19 mouse cellular contexts compared by ENCODE assay signal in the genomic region with DNA sequence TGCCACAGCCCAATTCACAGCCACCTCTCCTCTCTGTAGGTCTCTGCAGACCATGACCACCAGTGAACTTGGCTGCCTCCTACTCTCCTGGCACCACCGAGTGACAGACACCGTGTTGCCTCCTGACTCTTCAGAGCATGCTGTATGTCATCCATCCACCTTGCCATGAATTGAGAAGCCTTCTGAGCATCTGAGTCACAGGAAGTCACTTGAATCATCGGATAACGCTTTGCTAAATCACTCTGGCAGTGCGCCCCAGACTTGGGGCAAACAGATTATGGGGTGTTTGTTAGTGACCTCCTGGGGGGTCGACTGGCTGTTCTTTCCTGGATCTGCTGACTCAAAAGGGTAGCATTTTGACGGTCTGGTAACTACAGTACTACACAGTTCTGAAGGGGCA.
DNase-seq lines count a peak whose midpoint lies in the region; ATAC-seq and TF ChIP-seq lines count a peak whose summit lies in the region.
"Had no signal": no experiment of that assay in that cellular context is flagged by ENCODE, and none has a peak within 500 bp of the region (broad histone marks: within the 10 kb centered on the region; RNA-seq: fewer than 3 reads in every experiment).

No protein-coding gene starts in this region.

- H3K4me2 ChIP-seq in forebrain, embryonic 15.5 days (replicated peaks) = no peak overlapping the region
- no peak overlapping the region for H3K4me2 ChIP-seq in neural tube, embryonic 15.5 days
- H3K4me2 ChIP-seq: embryonic facial prominence, embryonic 15.5 days; heart, embryonic 12.5 days; midbrain, embryonic 11.5 days had no signal

- 0 out of 2 replicates have a peak, but pooled peaks cover 3% of the 10 kb centered on the region for H3K4me1 ChIP-seq in thymus, adult 2 months (replicated peaks; ENCODE audit: control insufficient read depth, insufficient read depth, low read length)
- H3K4me1 ChIP-seq in forebrain, embryonic 15.5 days = 0 out of 2 replicates have a peak, but pooled peaks cover 5% of the 10 kb centered on the region
- no peaks in the 10 kb centered on the region for H3K4me1 ChIP-seq in neural tube, embryonic 15.5 days
- H3K4me1 ChIP-seq: embryonic facial prominence, embryonic 15.5 days; heart, embryonic 12.5 days; limb, embryonic 10.5 days had no signal

- no peak overlapping the region for H3K4me3 ChIP-seq in thymus, adult 2 months (ENCODE audit: control insufficient read depth, insufficient read depth, low read length)
- H3K4me3 ChIP-seq in forebrain, embryonic 15.5 days = no peak overlapping the region
- H3K4me3 ChIP-seq in neural tube, embryonic 15.5 days (replicated peaks) = no peak overlapping the region
- H3K4me3 ChIP-seq: embryonic facial prominence, embryonic 15.5 days; heart, embryonic 12.5 days; limb, embryonic 10.5 days had no signal

- H3K9me3 ChIP-seq in forebrain, embryonic 15.5 days = no peaks in the 10 kb centered on the region
- H3K9me3 ChIP-seq in neural tube, embryonic 15.5 days (replicated peaks) = no peaks in the 10 kb centered on the region
- H3K9me3 ChIP-seq: embryonic facial prominence, embryonic 15.5 days; G1E; heart, embryonic 12.5 days; limb, embryonic 10.5 days had no signal

- 93% methylated on average over 7 of the region's 7 CpGs for WGBS in thymus, adult 2 months
- 75% methylated on average over 7 of the region's 7 CpGs for WGBS in forebrain, embryonic 15.5 days
- 80% methylated on average over 7 of the region's 7 CpGs for WGBS in neural tube, embryonic 15.5 days

- no peak overlapping the region for H3K27ac ChIP-seq in thymus, adult 2 months (ENCODE audit: control insufficient read depth, insufficient read depth, low read length)
- H3K27ac ChIP-seq in forebrain, embryonic 15.5 days (replicated peaks) = no peak overlapping the region
- H3K27ac ChIP-seq in neural tube, embryonic 15.5 days (replicated peaks) = no peak overlapping the region
- H3K27ac ChIP-seq: embryonic facial prominence, embryonic 15.5 days; kidney, postnatal 0 days; limb, embryonic 10.5 days; liver, embryonic 14.5 days had no signal

- H3K36me3 ChIP-seq in thymus, adult 2 months (ENCODE audit: control insufficient read depth, insufficient read depth, low read length) = no peaks in the 10 kb centered on the region
- H3K36me3 ChIP-seq in forebrain, embryonic 15.5 days = peaks cover 15% of the 10 kb centered on the region; the same call in 1 of the 2 replicates
- peaks cover 41% of the 10 kb centered on the region for H3K36me3 ChIP-seq in neural tube, embryonic 15.5 days

- no peak for TF ChIP-seq CTCF in thymus, adult 2 months (IDR thresholded peaks at IDR 0.05; ENCODE audit: borderline replicate concordance, control insufficient read depth, extremely low read depth, insufficient read depth, low read length, poor library complexity)

- no peak for TF ChIP-seq POLR2A in thymus, adult 2 months (IDR thresholded peaks at IDR 0.05; ENCODE audit: control insufficient read depth, extremely low read depth, insufficient read depth, low read length, poor library complexity)

- H3K27me3 ChIP-seq in thymus, adult 2 months (ENCODE audit: control insufficient read depth, insufficient read depth, low read length) = no peaks in the 10 kb centered on the region
- no peaks in the 10 kb centered on the region for H3K27me3 ChIP-seq in forebrain, embryonic 15.5 days
- H3K27me3 ChIP-seq in neural tube, embryonic 15.5 days (replicated peaks) = no peaks in the 10 kb centered on the region
- H3K27me3 ChIP-seq: embryonic facial prominence, embryonic 15.5 days; heart, embryonic 12.5 days had no signal

- no peak for ATAC-seq in forebrain, embryonic 15.5 days (replicated peaks)
- no peak for ATAC-seq in neural tube, embryonic 15.5 days (ENCODE audit: low FRiP score)
- ATAC-seq: forebrain, embryonic 14.5 days had no signal

- peak; percentile 51 to 61 for DNase-seq in cerebellum, adult 18-20 months
- DNase-seq in cerebellum, adult 11-12 months = no peak
- DNase-seq in 416B (ENCODE audit: low read depth) = peak; percentile 78
- peak; percentile 31 for DNase-seq in adrenal gland, postnatal 10 days
- peak; percentile 51 to 70 for DNase-seq in cerebellum, postnatal 25 days
- no peak for DNase-seq in thymus, adult 2 months
- DNase-seq: gastrocnemius, postnatal 10 days; lung, postnatal 14 days; thymus, postnatal 14 days had no signal

- no peak overlapping the region for H3K9ac ChIP-seq in forebrain, embryonic 15.5 days (replicated peaks)
- no peak overlapping the region for H3K9ac ChIP-seq in neural tube, embryonic 15.5 days (replicated peaks)
- H3K9ac ChIP-seq: embryonic facial prominence, embryonic 15.5 days; heart, embryonic 12.5 days; liver, embryonic 14.5 days had no signal

Comparison
In these comparisons a context has a peak if more than half of its experiments do, and no peak if none do; other contexts are left out.
1. DNase-seq: peak in cerebellum, adult 18-20 months (2 of 2), 416B (single experiment), adrenal gland, postnatal 10 days (single experiment) and cerebellum, postnatal 25 days (2 of 2); none in cerebellum, adult 11-12 months (single experiment) and thymus, adult 2 months (single experiment).